Mouse (Mus musculus): ENCODE measurements around the gene Galnt10.

GRCm38 (mm10) chr11:57760509-57761058 lies 115.3 kb downstream of the Galnt10 start:
- no peak for TF ChIP-seq CTCF (IDR thresholded peaks at IDR 0.05; ENCODE audit: extremely low read depth, insufficient read depth, insufficient read length, insufficient replicate concordance)
- no peak for TF ChIP-seq POLR2A (IDR thresholded peaks at IDR 0.05; ENCODE audit: low read depth, low read length)

All from spleen, adult 2 months (tissue).